Mouse (Mus musculus) activated CD4-positive, CD25-positive, alpha-beta regulatory T cell, adult 4 months (primary cell): ENCODE data around the gene Ddrgk1. TPM values are rescaled to one million over a fixed set of nuclear protein-coding genes. Genes with fewer than 3 reads are reported as not detected.

Experiments
- polyA plus RNA-seq, 2 experiments: library from polyadenylated mRNA; unstranded; fragments of 100-300 nt; shearing (Covaris generic); gene quantifications; one replicate each; pipeline ENCODE4 v1.2.1; 2017

Ddrgk1 gene
- polyA plus RNA-seq, 2 experiments from 2014 or later: 120 to 135 TPM

Other genes starting within 250 kb of the Ddrgk1 start
- 100 to 1,000 TPM; 132 to 174 TPM for gene Vps16, start 240.3 kb downstream of the Ddrgk1 start, polyA plus RNA-seq
- gene Pced1a, start 240.0 kb downstream of the Ddrgk1 start, polyA plus RNA-seq: 10 to 100 TPM; 11.6 to 18.4 TPM
- 10 to 100 TPM; 58.1 to 69.6 TPM for gene Ptpra, start 214.4 kb downstream of the Ddrgk1 start, polyA plus RNA-seq
- gene Mrps26, start 100.9 kb downstream of the Ddrgk1 start, polyA plus RNA-seq: 10 to 100 TPM; 25.4 to 31.1 TPM
- gene Oxt, start 88.5 kb downstream of the Ddrgk1 start, polyA plus RNA-seq: not detected
- not detected for gene Avp, start 82.1 kb downstream of the Ddrgk1 start, polyA plus RNA-seq
- gene Fastkd5, start 34.6 kb downstream of the Ddrgk1 start, polyA plus RNA-seq: 10 to 100 TPM in 1 of 2 experiments, 1 to 10 TPM in 1; 9.0 to 11.0 TPM
- gene Ubox5, start 34.6 kb downstream of the Ddrgk1 start, polyA plus RNA-seq: 1 to 10 TPM; 8.4 to 9.0 TPM
- gene Lzts3, start 21.9 kb downstream of the Ddrgk1 start, polyA plus RNA-seq: under 1 TPM in 1 of 2 experiments, not detected in 1; 0.15 TPM
- 10 to 100 TPM; 42.4 to 47.3 TPM for gene Itpa, start 3.0 kb upstream of the Ddrgk1 start, polyA plus RNA-seq
- under 1 TPM in 1 of 2 experiments, not detected in 1; 0.33 TPM for gene Slc4a11, start 32.9 kb upstream of the Ddrgk1 start, polyA plus RNA-seq
- 10 to 100 TPM in 1 of 2 experiments, 1 to 10 TPM in 1; 9.5 to 11.6 TPM for gene 4930402H24Rik, start 241.7 kb upstream of the Ddrgk1 start, polyA plus RNA-seq
- 1 to 10 TPM; 4.6 to 6.2 TPM for gene Atrn, start 241.8 kb upstream of the Ddrgk1 start, polyA plus RNA-seq